Mouse (Mus musculus): ENCODE data around the gene Slc12a8. TPM values are rescaled to one million over a fixed set of nuclear protein-coding genes. Genes with fewer than 3 reads are reported as not detected.
A peak's percentile ranks its signal among the peaks of the same experiment; 100 is the strongest.

The Slc12a8 gene
- total RNA-seq, 2 experiments from 2014 or later = 0.26 TPM; not detected in 1

- DNase-seq = no peak
- intact Hi-C loops (cut with DNase I) = loop anchor here (5.0 kb wide), 1 partner anchor 56 kb away; no protein-coding TSS in a partner anchor
These were observed 88.8 kb downstream of the Slc12a8 start for GRCm38 (mm10) chr16:33605647-33606596.

- no peak for DNase-seq
- intact Hi-C loops (cut with DNase I) = loop anchor here (5.0 kb wide), 1 partner anchor 55 kb away; no protein-coding TSS in a partner anchor
These were observed 89.8 kb downstream of the Slc12a8 start for GRCm38 (mm10) chr16:33606691-33607532.

GRCm38 (mm10) chr16:33609554-33609953 is 92.4 kb downstream of the Slc12a8 start:
- intact Hi-C loops (cut with DNase I) = loop anchor here (5.0 kb wide), 1 partner anchor 53 kb away; no protein-coding TSS in a partner anchor
- DNase-seq = no peak

- intact Hi-C loops (cut with DNase I) = no loop called here
These were observed 93.3 kb downstream of the Slc12a8 start for GRCm38 (mm10) chr16:33610466-33610865.

GRCm38 (mm10) chr16:33611291-33611690 is 94.2 kb downstream of the Slc12a8 start:
- DNase-seq = no peak
- intact Hi-C loops (cut with DNase I) = no loop called here

More at GRCm38 (mm10) chr16:33610466-33610865, 93.3 kb downstream of the Slc12a8 start:
- no peak for DNase-seq

- DNase-seq = peak; percentile 52 to 71
- intact Hi-C loops (cut with DNase I) = no loop called here
These were observed 95.1 kb downstream of the Slc12a8 start for GRCm38 (mm10) chr16:33612056-33612770.

- intact Hi-C loops (cut with DNase I) = no loop called here
- DNase-seq = no peak
These were observed 98.9 kb downstream of the Slc12a8 start for GRCm38 (mm10) chr16:33615986-33616385.

- no peak for DNase-seq
- intact Hi-C loops (cut with DNase I) = no loop called here
These were observed 104.7 kb downstream of the Slc12a8 start for GRCm38 (mm10) chr16:33621836-33622235.

- no peak for DNase-seq
- intact Hi-C loops (cut with DNase I) = no loop called here
These were observed 107.5 kb downstream of the Slc12a8 start for GRCm38 (mm10) chr16:33624586-33624985.

GRCm38 (mm10) chr16:33629539-33629938 is 112.4 kb downstream of the Slc12a8 start:
- intact Hi-C loops (cut with DNase I) = no loop called here
- no peak for DNase-seq

- intact Hi-C loops (cut with DNase I) = no loop called here
These were observed 118.9 kb downstream of the Slc12a8 start for GRCm38 (mm10) chr16:33635836-33636595.

GRCm38 (mm10) chr16:33641779-33642178 is 124.7 kb downstream of the Slc12a8 start:
- intact Hi-C loops (cut with DNase I) = no loop called here
- no peak for DNase-seq

More at GRCm38 (mm10) chr16:33635836-33636595, 118.9 kb downstream of the Slc12a8 start:
- no peak for DNase-seq

GRCm38 (mm10) chr16:33653116-33653515 is 136.0 kb downstream of the Slc12a8 start:
- no peak for DNase-seq
- intact Hi-C loops (cut with DNase I) = no loop called here

GRCm38 (mm10) chr16:33655443-33655842 is 138.3 kb downstream of the Slc12a8 start:
- no peak for DNase-seq
- intact Hi-C loops (cut with DNase I) = loop anchor here (5.0 kb wide), 1 partner anchor 68 kb away; no protein-coding TSS in a partner anchor

- intact Hi-C loops (cut with DNase I) = loop anchor here (5.0 kb wide), 1 partner anchor 70 kb away; no protein-coding TSS in a partner anchor
These were observed 140.1 kb downstream of the Slc12a8 start for GRCm38 (mm10) chr16:33657191-33657590.

GRCm38 (mm10) chr16:33658121-33658520 is 141.0 kb downstream of the Slc12a8 start:
- intact Hi-C loops (cut with DNase I) = loop anchor here (5.0 kb wide), 1 partner anchor 71 kb away; no protein-coding TSS in a partner anchor

More at GRCm38 (mm10) chr16:33657191-33657590, 140.1 kb downstream of the Slc12a8 start:
- no peak for DNase-seq

GRCm38 (mm10) chr16:33659521-33659920 is 142.4 kb downstream of the Slc12a8 start:
- DNase-seq = no peak
- intact Hi-C loops (cut with DNase I) = loop anchor here (5.0 kb wide), 1 partner anchor 72 kb away; no protein-coding TSS in a partner anchor

More at GRCm38 (mm10) chr16:33658121-33658520, 141.0 kb downstream of the Slc12a8 start:
- DNase-seq = no peak

- intact Hi-C loops (cut with DNase I) = loop anchor here (5.0 kb wide), 1 partner anchor 53 kb away; no protein-coding TSS in a partner anchor
- peak in 1 of 2 experiments; percentile 27 for DNase-seq
These were observed 143.0 kb downstream of the Slc12a8 start for GRCm38 (mm10) chr16:33660125-33660524.

- intact Hi-C loops (cut with DNase I) = loop anchor here (5.0 kb wide), 1 partner anchor 56 kb away; no protein-coding TSS in a partner anchor
- no peak for DNase-seq
These were observed 145.7 kb downstream of the Slc12a8 start for GRCm38 (mm10) chr16:33662841-33663240.
